Mouse (Mus musculus) heart, embryonic 14.5 days (tissue): Measurements from ENCODE around the gene Timp2. TPM values are rescaled to one million over a fixed set of nuclear protein-coding genes. Genes with fewer than 3 reads are reported as not detected.

ENCODE experiments used
- ATAC-seq: fragments of 200-750 bp; cut with Nextera tagmentation; 2 replicates; pipeline ENCODE4 v1.8.0; 2017; ENCODE audit warnings: low read depth, moderate TSS enrichment; ENCODE audit not compliant: insufficient number of reproducible peaks, insufficient read depth, low FRiP score
- H3K27ac ChIP-seq, 2 experiments: fragments of 200-500 bp in 1 of 2; fragments of 300-500 bp in 1 of 2; sonication (generic) in 1 of 2; replicated peaks in 1 of 2; 2 replicates each; pipeline ENCODE4 v1.5.1; 2012 to 2014; ENCODE audit warnings: low read depth in 2 of 2, low read length in 2 of 2, control low read depth in 1 of 2, mild to moderate bottlenecking in 1 of 2, mixed read lengths in 1 of 2; ENCODE audit not compliant: control insufficient read depth in 1 of 2, insufficient read depth in 1 of 2
- H3K27me3 ChIP-seq: fragments of 300-500 bp; sonication (generic); 2 replicates; pipeline ENCODE4 v1.6.1; 2014; ENCODE audit warnings: mild to moderate bottlenecking, low read length, control low read depth; ENCODE audit not compliant: control insufficient read depth, insufficient read depth
- H3K36me3 ChIP-seq: fragments of 300-500 bp; sonication (generic); 2 replicates; pipeline ENCODE4 v1.6.1; 2014; ENCODE audit warnings: mild to moderate bottlenecking, control low read depth, low read length, mixed read lengths; ENCODE audit not compliant: control insufficient read depth, insufficient read depth
- H3K4me1 ChIP-seq, 2 experiments: fragments of 200-500 bp in 1 of 2; fragments of 300-500 bp in 1 of 2; sonication (generic) in 1 of 2; 2 replicates each; pipeline ENCODE4 v1.6.1; 2012 to 2014; ENCODE audit warnings: low read length in 2 of 2, control low read depth in 1 of 2, mixed read lengths in 1 of 2; ENCODE audit not compliant: control insufficient read depth in 2 of 2, insufficient read depth in 2 of 2
- H3K4me2 ChIP-seq: fragments of 300-500 bp; sonication (generic); 2 replicates; pipeline ENCODE4 v1.6.1; 2014; ENCODE audit warnings: mild to moderate bottlenecking, low read length
- H3K4me3 ChIP-seq, 2 experiments: fragments of 200-500 bp in 1 of 2; fragments of 300-500 bp in 1 of 2; sonication (generic) in 1 of 2; 2 replicates each; pipeline ENCODE4 v1.5.1; 2012 to 2014; ENCODE audit warnings: low read length in 2 of 2, mild to moderate bottlenecking in 2 of 2, control low read depth in 1 of 2, low read depth in 1 of 2, moderate library complexity in 1 of 2; ENCODE audit not compliant: control insufficient read depth in 1 of 2, insufficient read depth in 1 of 2
- H3K9ac ChIP-seq: fragments of 300-500 bp; sonication (generic); 2 replicates; pipeline ENCODE4 v1.6.1; 2014; ENCODE audit warnings: mild to moderate bottlenecking, low read length
- H3K9me3 ChIP-seq: fragments of 300-500 bp; sonication (generic); 2 replicates; pipeline ENCODE4 v1.6.1; 2016; ENCODE audit warnings: low read length, control low read depth; ENCODE audit not compliant: control insufficient read depth
- WGBS: fragments of 180-500 bp; shearing (Covaris S2); extraction: QIAGEN DNeasy Blood & Tissue Kit; methylation state at CpG from one replicate; pipeline ENCODE4 v1.1.7; 2014; 5-methylcytosine and 5-hydroxymethylcytosine counted together
- polyA plus RNA-seq: library from polyadenylated mRNA; unstranded; fragments of >200 nt; fragmentation: Nextera tagmentation; extraction: Ambion mirVana; gene quantifications from 2 replicates; pipeline ENCODE4 v1.2.1, GENCODE M21; 2014

Timp2 gene
- polyA plus RNA-seq, 1 experiment from 2014 or later = 99.2 TPM

DNA sequence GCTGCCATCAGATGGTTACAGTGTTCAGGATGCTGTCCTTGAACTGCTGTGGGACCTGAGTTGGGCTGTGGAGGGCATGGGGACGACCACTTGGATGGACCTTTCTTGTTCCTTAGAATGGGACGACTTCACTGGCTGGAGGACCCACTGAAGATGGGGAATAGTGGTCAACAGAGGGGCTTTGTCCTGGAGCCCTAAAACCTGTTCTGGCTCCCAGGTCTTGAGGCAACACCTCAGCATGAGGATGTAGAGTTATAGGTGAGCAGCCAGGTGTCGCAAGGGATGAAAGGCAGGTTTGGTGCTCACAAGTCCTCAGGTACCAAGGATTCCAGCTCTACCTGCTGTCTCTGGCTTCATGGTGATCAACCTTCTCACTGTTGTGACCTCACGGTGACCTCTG lies 29.0 kb downstream of the Timp2 start:
- H3K9ac ChIP-seq = no peak overlapping the region
- H3K9me3 ChIP-seq = no peaks in the 10 kb centered on the region
- no peak overlapping the region for H3K4me2 ChIP-seq
- peaks cover 7% of the 10 kb centered on the region; the same call in 1 of the 2 replicates for H3K36me3 ChIP-seq
- H3K27ac ChIP-seq = peak overlapping the region; percentile 5 to 75; a peak in 2 of 4 replicates
- ATAC-seq = no peak
- peaks cover 24 to 30% of the 10 kb centered on the region in 2 experiments for H3K4me1 ChIP-seq
- WGBS = 81% methylated on average over 4 of the region's 4 CpGs
- no peak overlapping the region for H3K4me3 ChIP-seq
- no peaks in the 10 kb centered on the region for H3K27me3 ChIP-seq

DNA sequence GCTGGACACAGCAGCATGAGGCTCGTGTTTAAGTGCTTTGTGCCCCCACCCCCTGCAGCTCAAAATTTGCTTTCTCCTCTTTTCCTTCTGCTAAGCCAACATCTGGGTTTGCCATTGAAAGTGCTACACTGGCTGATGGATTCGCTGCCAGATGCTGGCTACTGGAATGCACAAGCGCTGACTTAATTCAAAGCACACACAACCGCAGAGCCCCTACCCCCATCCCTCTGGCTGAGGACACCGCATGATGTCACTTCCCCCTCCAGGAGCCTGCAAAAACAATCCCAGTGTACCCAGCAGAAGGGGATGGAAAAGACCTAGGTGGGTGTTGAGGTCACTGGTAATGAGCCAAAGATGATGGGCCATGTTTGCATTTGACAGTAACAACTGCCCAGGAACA lies 31.0 kb downstream of the Timp2 start:
- Histone ChIP-seq H3K9me3 (no peaks in the 10 kb centered on the region), H3K27ac (peak overlapping the region; percentile 44 to 65; a peak in 3 of 4 replicates)
- peak; percentile 50; the same call in 1 of the 2 replicates for ATAC-seq

DNA sequence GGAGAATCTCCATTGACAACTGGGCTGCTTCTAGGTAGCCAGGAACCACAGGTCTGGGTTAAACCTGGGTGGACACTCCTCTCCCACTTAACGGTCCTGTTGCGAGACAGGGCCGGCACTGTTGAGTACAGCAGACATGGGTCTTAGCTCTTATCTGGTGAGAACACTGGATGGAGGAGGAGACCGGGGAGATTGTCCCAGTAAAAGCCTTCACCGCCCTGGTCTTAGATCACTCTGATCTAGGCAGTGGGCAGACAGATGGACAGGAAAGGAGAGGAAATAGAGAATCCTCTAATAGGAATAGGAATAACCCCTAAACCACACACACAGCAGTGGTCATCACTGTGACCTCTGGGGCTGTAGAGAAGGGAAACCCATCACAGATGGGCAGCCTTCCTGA lies 31.6 kb downstream of the Timp2 start:
- peak overlapping the region; percentile 44 to 65; a peak in 3 of 4 replicates for H3K27ac ChIP-seq

More for the DNA sequence above, 31.0 kb downstream of the Timp2 start:
- Histone ChIP-seq H3K36me3 (peaks cover 9% of the 10 kb centered on the region), H3K9ac (no peak overlapping the region), H3K4me1 (peaks cover 24 to 30% of the 10 kb centered on the region in 2 experiments), H3K27me3 (no peaks in the 10 kb centered on the region), H3K4me2 (no peak overlapping the region), H3K4me3 (no peak overlapping the region)
- WGBS = 50% methylated on average over 5 of the region's 5 CpGs

DNA sequence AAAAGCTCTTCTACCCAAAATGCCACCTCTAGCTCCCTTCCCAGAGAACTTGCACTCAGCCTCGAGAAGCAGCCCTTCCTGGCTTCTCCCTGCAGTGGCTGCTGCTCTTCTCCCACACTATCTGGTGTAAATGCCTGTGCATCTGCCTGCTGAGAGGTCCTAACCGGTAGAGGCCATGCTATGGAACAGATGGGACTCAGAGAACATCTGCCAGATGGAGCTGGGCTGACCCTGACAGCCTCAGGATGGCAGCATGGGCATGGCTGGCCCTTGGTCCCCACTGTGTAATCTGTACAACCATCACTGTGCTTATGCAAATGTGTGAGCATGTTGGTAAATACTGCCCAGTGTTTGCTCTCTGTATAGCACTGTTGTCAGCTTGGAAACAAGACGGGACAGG lies 32.9 kb downstream of the Timp2 start:
- no peak overlapping the region for H3K4me3 ChIP-seq
- H3K27me3 ChIP-seq = no peaks in the 10 kb centered on the region
- H3K9ac ChIP-seq = no peak overlapping the region
- H3K4me1 ChIP-seq = peaks cover 24 to 26% of the 10 kb centered on the region in 2 experiments
- H3K36me3 ChIP-seq = peaks cover 18% of the 10 kb centered on the region
- no peaks in the 10 kb centered on the region for H3K9me3 ChIP-seq
- H3K4me2 ChIP-seq = no peak overlapping the region
- WGBS = 46% methylated on average over 3 of the region's 3 CpGs
- ATAC-seq = no peak
- no peak overlapping the region for H3K27ac ChIP-seq

More for the DNA sequence above, 31.6 kb downstream of the Timp2 start:
- Histone ChIP-seq H3K9ac (no peak overlapping the region), H3K27me3 (no peaks in the 10 kb centered on the region), H3K4me2 (no peak overlapping the region), H3K36me3 (peaks cover 15% of the 10 kb centered on the region), H3K4me3 (no peak overlapping the region), H3K9me3 (no peaks in the 10 kb centered on the region), H3K4me1 (peaks cover 24 to 30% of the 10 kb centered on the region in 2 experiments)
- no peak for ATAC-seq
- WGBS = 38% methylated on average over 5 of the region's 5 CpGs

DNA sequence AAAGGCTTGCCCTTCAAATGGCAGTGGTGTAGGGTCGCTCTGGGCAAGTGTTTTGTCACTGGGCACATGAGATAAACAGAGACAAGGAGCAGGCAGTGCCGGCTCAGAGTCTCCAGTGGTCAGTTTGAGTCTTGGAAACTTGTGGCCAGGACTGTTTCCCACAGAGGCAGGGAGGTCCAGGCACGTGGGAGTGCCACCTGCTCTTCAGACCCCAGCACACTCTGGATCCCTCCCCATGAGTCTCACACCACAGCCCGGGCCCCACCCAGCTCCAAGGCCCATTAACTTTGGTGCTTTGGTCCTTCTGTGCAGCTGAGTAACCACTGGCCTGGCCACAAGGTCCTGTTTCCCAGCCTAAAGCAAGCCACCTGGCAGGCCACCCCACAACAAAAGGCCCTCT lies 33.6 kb downstream of the Timp2 start:
- Histone ChIP-seq H3K9ac (no peak overlapping the region), H3K9me3 (no peaks in the 10 kb centered on the region), H3K27ac (no peak overlapping the region), H3K4me2 (no peak overlapping the region), H3K27me3 (no peaks in the 10 kb centered on the region), H3K36me3 (peaks cover 18% of the 10 kb centered on the region), H3K4me1 (peaks cover 19 to 25% of the 10 kb centered on the region in 2 experiments), H3K4me3 (no peak overlapping the region)
- ATAC-seq = no peak
- WGBS = 51% methylated on average over 4 of the region's 4 CpGs

DNA sequence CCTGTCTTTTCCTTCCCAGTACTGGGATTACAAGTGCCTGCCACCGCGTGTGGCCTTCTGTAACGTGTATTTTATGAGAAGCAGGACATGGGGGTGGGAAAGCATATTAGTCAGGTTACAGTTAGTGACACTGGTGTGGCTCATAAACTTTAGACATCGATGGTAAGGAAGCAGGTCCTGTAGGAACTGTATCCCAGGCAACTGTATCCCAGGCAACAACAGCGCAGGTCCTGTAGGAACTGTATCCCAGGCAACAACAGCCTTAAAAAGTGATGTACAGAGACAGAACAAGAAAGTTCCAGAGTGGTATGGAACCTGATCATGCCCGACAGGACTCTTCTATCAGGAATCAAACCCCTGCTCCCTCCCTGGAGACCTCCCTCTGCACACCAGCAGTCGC lies 34.0 kb downstream of the Timp2 start:
- no peak overlapping the region for H3K9ac ChIP-seq
- H3K36me3 ChIP-seq = peaks cover 20% of the 10 kb centered on the region
- no peak overlapping the region for H3K27ac ChIP-seq
- ATAC-seq = no peak
- H3K27me3 ChIP-seq = no peaks in the 10 kb centered on the region
- H3K4me3 ChIP-seq = no peak overlapping the region
- H3K9me3 ChIP-seq = no peaks in the 10 kb centered on the region
- peaks cover 17 to 25% of the 10 kb centered on the region in 2 experiments for H3K4me1 ChIP-seq
- H3K4me2 ChIP-seq = no peak overlapping the region
- WGBS = 81% methylated on average over 7 of the region's 7 CpGs

DNA sequence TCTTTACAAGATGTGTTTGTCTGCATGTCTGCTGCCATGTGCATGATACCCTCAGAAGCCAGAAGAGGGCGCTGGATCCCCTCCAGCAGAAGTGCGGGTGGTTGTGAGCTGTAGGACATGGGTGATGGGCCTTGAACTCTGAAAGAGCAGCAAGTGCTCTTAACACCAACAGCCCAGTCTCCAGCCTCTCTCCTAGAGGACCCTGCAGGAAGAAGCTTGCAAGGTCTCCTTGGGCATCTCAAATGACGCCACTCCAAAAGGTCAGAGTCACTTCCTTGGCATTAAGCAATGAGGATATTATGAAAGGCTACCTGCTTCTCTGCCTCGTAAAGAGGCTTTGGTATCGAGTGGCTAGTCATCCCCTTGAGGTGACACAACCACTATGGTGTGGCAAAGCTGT lies 36.9 kb downstream of the Timp2 start:
- Histone ChIP-seq H3K27me3 (no peaks in the 10 kb centered on the region), H3K4me3 (no peak overlapping the region), H3K27ac (no peak overlapping the region), H3K9ac (no peak overlapping the region), H3K36me3 (peaks cover 35% of the 10 kb centered on the region), H3K9me3 (no peaks in the 10 kb centered on the region), H3K4me2 (no peak overlapping the region), H3K4me1 (peaks cover 6 to 18% of the 10 kb centered on the region in 2 experiments)
- no peak for ATAC-seq
- WGBS = 59% methylated on average over 5 of the region's 5 CpGs

DNA sequence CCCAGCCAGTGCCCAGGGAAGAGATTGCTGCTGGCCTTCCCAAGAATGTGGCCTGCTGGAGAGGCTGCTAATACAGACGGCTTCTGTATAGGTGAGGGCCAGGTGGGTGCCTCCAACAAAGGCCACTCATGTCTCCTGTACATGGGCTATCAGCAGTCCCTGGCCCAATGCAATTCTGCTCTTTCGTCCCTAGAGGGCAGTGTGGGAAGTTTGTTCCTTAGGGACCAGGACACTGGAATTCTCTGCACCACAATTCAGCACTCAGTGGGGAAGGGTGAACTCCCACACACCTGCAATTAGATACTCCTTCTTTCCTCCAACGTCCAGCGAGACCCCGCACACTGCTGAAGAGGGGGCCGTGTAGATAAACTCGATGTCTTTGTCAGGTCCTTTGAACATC lies 38.4 kb downstream of the Timp2 start:
- WGBS = 7% methylated on average over 7 of the region's 7 CpGs
- H3K9ac ChIP-seq = no peak overlapping the region
- 0 out of 4 replicates have a peak overlapping the region, but pooled peaks of 1 of the 2 experiments have one; percentile 24 for H3K27ac ChIP-seq
- no peaks in the 10 kb centered on the region for H3K27me3 ChIP-seq
- no peaks in the 10 kb centered on the region for H3K9me3 ChIP-seq
- H3K4me3 ChIP-seq = no peak overlapping the region
- no peak for ATAC-seq
- peaks cover 6 to 18% of the 10 kb centered on the region in 2 experiments for H3K4me1 ChIP-seq
- H3K4me2 ChIP-seq = no peak overlapping the region
- peaks cover 47% of the 10 kb centered on the region for H3K36me3 ChIP-seq
